Mouse (Mus musculus): ENCODE data around the gene Tsc22d4. TPM values are rescaled to one million over a fixed set of nuclear protein-coding genes. Genes with fewer than 3 reads are reported as not detected.
"Not testable (repeated sequence)": the region's sequence is repeated elsewhere in the genome, so short reads cannot be mapped to it uniquely, and the experiment has no call there.

Tsc22d4 gene
- polyA plus RNA-seq, 1 experiment from 2014 or later, result 111 TPM

DNA sequence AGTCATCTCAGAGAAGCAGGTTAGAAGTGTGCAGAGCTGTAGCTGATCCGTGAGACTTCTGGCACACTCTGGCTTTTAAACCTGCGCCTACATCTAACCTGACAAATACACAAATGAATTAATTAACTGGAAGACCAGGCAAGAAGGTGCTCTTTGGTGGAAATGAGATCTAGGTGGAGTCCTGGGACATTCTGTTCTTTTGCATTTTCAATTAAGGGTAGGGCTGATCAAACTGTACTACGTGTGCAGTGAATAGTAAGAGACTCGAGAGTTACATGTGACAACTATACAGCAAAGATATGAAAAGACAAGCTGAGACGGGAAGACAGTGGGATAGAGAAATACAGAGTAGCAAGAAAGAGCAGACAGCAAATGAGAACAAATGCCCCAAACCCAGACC is 32.1 kb upstream of the Tsc22d4 start:
- Histone ChIP-seq H3K36me3 (ENCODE audit: control insufficient read depth, insufficient read depth) (no peaks in the 10 kb centered on the region), H3K4me3 (ENCODE audit: low read depth, low read length) (no peak overlapping the region), H3K4me2 (replicated peaks; ENCODE audit: low read depth) (no peak overlapping the region), H3K27me3 (replicated peaks; ENCODE audit: control insufficient read depth, insufficient read depth, low read length) (no peaks in the 10 kb centered on the region), H3K4me1 (replicated peaks; ENCODE audit: control insufficient read depth, insufficient read depth, low read length) (no peaks in the 10 kb centered on the region), H3K9me3 (ENCODE audit: control insufficient read depth) (no peaks in the 10 kb centered on the region), H3K9ac (ENCODE audit: low read depth, low read length) (no peak overlapping the region), H3K27ac (ENCODE audit: low read depth, low read length) (no peak overlapping the region)
- no peak for TF ChIP-seq CTCF (IDR thresholded peaks at IDR 0.05; ENCODE audit: low read depth)
- ATAC-seq, result no peak
- 80% methylated on average over 5 of the region's 5 CpGs for WGBS

DNA sequence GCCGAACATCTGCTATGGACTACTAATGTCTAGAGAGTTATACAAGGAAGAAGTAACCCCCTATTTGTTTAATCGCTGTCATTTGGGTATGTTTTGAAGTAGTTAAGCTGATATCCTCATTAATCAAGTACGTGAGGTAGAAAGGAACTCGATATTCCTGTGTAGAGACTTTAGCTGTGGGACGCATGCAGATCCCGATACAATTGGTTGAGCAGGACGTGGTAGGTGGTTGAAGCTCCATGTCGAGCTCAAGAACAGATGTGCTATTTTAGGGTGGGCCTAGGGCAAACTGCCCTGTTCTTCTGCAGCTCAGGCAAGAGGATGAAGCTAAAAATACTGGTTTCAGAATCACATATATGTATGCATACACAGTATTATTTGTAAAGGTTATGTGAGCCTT is 29.8 kb upstream of the Tsc22d4 start:
- no peaks in the 10 kb centered on the region for H3K36me3 ChIP-seq (ENCODE audit: control insufficient read depth, insufficient read depth)
- no peaks in the 10 kb centered on the region for H3K27me3 ChIP-seq (replicated peaks; ENCODE audit: control insufficient read depth, insufficient read depth, low read length)
- no peak for ATAC-seq
- no peaks in the 10 kb centered on the region for H3K4me1 ChIP-seq (replicated peaks; ENCODE audit: control insufficient read depth, insufficient read depth, low read length)
- no peak overlapping the region for H3K9ac ChIP-seq (ENCODE audit: low read depth, low read length)
- WGBS, result 72% methylated on average over 8 of the region's 8 CpGs
- no peak overlapping the region for H3K27ac ChIP-seq (ENCODE audit: low read depth, low read length)
- no peaks in the 10 kb centered on the region for H3K9me3 ChIP-seq (ENCODE audit: control insufficient read depth)
- no peak overlapping the region for H3K4me2 ChIP-seq (replicated peaks; ENCODE audit: low read depth)
- TF ChIP-seq CTCF (IDR thresholded peaks at IDR 0.05; ENCODE audit: low read depth), result no peak
- H3K4me3 ChIP-seq (ENCODE audit: low read depth, low read length), result no peak overlapping the region

GRCm38 (mm10) chr5:137718020-137718790 is 27.3 kb upstream of the Tsc22d4 start:
- Histone ChIP-seq H3K36me3 (ENCODE audit: control insufficient read depth, insufficient read depth) (no peaks in the 10 kb centered on the region), H3K9me3 (ENCODE audit: control insufficient read depth) (no peaks in the 10 kb centered on the region), H3K27ac (ENCODE audit: low read depth, low read length) (no peak overlapping the region), H3K27me3 (replicated peaks; ENCODE audit: control insufficient read depth, insufficient read depth, low read length) (no peaks in the 10 kb centered on the region), H3K9ac (ENCODE audit: low read depth, low read length) (no peak overlapping the region), H3K4me3 (ENCODE audit: low read depth, low read length) (no peak overlapping the region), H3K4me1 (replicated peaks; ENCODE audit: control insufficient read depth, insufficient read depth, low read length) (no peaks in the 10 kb centered on the region), H3K4me2 (replicated peaks; ENCODE audit: low read depth) (no peak overlapping the region)
- ATAC-seq, result no peak
- 64% methylated on average over 8 of the region's 8 CpGs for WGBS
- no peak for TF ChIP-seq CTCF (IDR thresholded peaks at IDR 0.05; ENCODE audit: low read depth)

DNA sequence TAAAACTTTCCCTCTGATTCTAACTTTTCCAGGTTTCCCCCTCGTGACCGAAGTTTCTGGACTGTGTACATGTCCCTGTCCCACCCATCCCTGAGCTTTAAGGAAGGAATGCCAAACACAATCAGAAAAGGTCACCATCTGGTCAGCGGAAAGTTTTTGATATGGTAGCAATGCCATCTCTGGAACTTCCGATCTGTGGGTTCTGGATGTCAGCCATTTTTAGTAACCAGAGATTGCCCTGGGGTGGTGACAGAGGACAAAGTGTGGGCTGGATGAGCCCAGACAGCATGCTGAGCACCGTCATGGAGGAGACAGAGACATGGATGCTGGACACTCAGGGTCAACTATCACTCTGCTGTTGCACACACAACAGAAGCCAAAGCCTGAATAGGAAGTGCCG is 26.4 kb upstream of the Tsc22d4 start:
- Histone ChIP-seq H3K4me1 (replicated peaks; ENCODE audit: control insufficient read depth, insufficient read depth, low read length) (no peaks in the 10 kb centered on the region), H3K27ac (ENCODE audit: low read depth, low read length) (no peak overlapping the region), H3K4me3 (ENCODE audit: low read depth, low read length) (no peak overlapping the region), H3K4me2 (replicated peaks; ENCODE audit: low read depth) (no peak overlapping the region), H3K36me3 (ENCODE audit: control insufficient read depth, insufficient read depth) (no peaks in the 10 kb centered on the region), H3K9me3 (ENCODE audit: control insufficient read depth) (no peaks in the 10 kb centered on the region), H3K9ac (ENCODE audit: low read depth, low read length) (no peak overlapping the region), H3K27me3 (replicated peaks; ENCODE audit: control insufficient read depth, insufficient read depth, low read length) (no peaks in the 10 kb centered on the region)
- TF ChIP-seq CTCF (IDR thresholded peaks at IDR 0.05; ENCODE audit: low read depth), result no peak
- 75% methylated on average over 6 of the region's 6 CpGs for WGBS
- ATAC-seq, result no peak

- H3K27me3 ChIP-seq (replicated peaks; ENCODE audit: control insufficient read depth, insufficient read depth, low read length); H3K36me3 ChIP-seq (ENCODE audit: control insufficient read depth, insufficient read depth); H3K9me3 ChIP-seq (ENCODE audit: control insufficient read depth); H3K4me3 ChIP-seq (ENCODE audit: low read depth, low read length); H3K9ac ChIP-seq (ENCODE audit: low read depth, low read length); H3K4me1 ChIP-seq (replicated peaks; ENCODE audit: control insufficient read depth, insufficient read depth, low read length); H3K27ac ChIP-seq (ENCODE audit: low read depth, low read length): not testable (repeated sequence)
- ATAC-seq, result peak; percentile 76
- H3K4me2 ChIP-seq (replicated peaks; ENCODE audit: low read depth), result peak overlapping the region; percentile 61
- 8% methylated on average over 9 of the region's 16 CpGs for WGBS
Observed at GRCm38 (mm10) chr5:137720558-137721164, 24.9 kb upstream of the Tsc22d4 start.

- Histone ChIP-seq H3K9ac (ENCODE audit: low read depth, low read length) (no peak overlapping the region), H3K36me3 (ENCODE audit: control insufficient read depth, insufficient read depth) (no peaks in the 10 kb centered on the region), H3K4me2 (replicated peaks; ENCODE audit: low read depth) (no peak overlapping the region), H3K4me1 (replicated peaks; ENCODE audit: control insufficient read depth, insufficient read depth, low read length) (no peaks in the 10 kb centered on the region), H3K4me3 (ENCODE audit: low read depth, low read length) (no peak overlapping the region), H3K27ac (ENCODE audit: low read depth, low read length) (no peak overlapping the region), H3K9me3 (ENCODE audit: control insufficient read depth) (no peaks in the 10 kb centered on the region), H3K27me3 (replicated peaks; ENCODE audit: control insufficient read depth, insufficient read depth, low read length) (no peaks in the 10 kb centered on the region)
- TF ChIP-seq CTCF (IDR thresholded peaks at IDR 0.05; ENCODE audit: low read depth), result no peak
- ATAC-seq, result no peak
- 81% methylated on average over 5 of the region's 5 CpGs for WGBS
Observed at GRCm38 (mm10) chr5:137723840-137724239, 21.7 kb upstream of the Tsc22d4 start.

Measured in intestine, postnatal 0 days (tissue).